Mouse (Mus musculus) cerebellum, adult 2 months (tissue): Measurements from ENCODE around the gene Kcnk7.

Source experiments
- CTCF ChIP-seq: fragments of 200-500 bp; IDR thresholded peaks from 2 replicates; pipeline ENCODE4 v1.5.1; 2011; ENCODE audit warnings: low read depth, mild to moderate bottlenecking, control low read depth, low read length, moderate library complexity, borderline replicate concordance; ENCODE audit not compliant: insufficient read depth
- POLR2A ChIP-seq: fragments of 200-500 bp; IDR thresholded peaks from 2 replicates; pipeline ENCODE4 v1.6.1; 2011; ENCODE audit warnings: low read length, control low read depth, borderline replicate concordance; ENCODE audit not compliant: insufficient read depth

DNA sequence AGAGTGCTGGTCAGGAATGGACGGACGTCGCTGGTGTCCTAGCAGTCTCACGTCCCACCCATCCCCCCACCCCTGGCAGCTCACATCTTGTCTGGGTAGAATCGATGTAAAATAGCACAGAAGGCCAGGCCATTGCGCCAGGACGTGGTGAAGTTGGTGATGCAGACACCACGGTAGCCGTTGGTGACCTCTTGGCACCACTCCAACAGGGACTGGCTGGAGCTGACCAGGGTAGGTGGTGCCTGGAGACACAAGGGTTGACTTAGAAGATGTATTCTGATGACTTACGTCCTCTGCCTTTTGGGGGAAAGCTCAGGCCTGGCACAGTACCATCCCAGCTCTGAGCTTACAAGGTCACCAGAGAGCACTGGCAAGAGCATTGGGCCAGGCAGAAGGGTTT, 12.8 kb downstream of the Kcnk7 start:
- TF ChIP-seq CTCF (no peak), POLR2A (no peak)
